Mouse (Mus musculus): ENCODE results near the gene Rap1b. TPM values are rescaled to one million over a fixed set of nuclear protein-coding genes. Genes with fewer than 3 reads are reported as not detected.
A peak's percentile ranks its signal among the peaks of the same experiment; 100 is the strongest.

Gene Rap1b
- polyA plus RNA-seq, 1 experiment: 210 TPM

- TF ChIP-seq FLI1 (IDR thresholded peaks at IDR 0.05; ENCODE audit: low read length) (peak; percentile 91), GATA1 (IDR thresholded peaks at IDR 0.05; ENCODE audit: borderline replicate concordance, low read length) (no peak)
- Histone ChIP-seq H3K36me3 (replicated peaks; ENCODE audit: low read length) (peaks cover 17% of the 10 kb centered on the region), H3K4me3 (replicated peaks) (peak within 1 kb of the TSS; percentile 94), H3K9me3 (no peaks in the 10 kb centered on the region), H3K27me3 (replicated peaks) (no peaks in the 10 kb centered on the region), H3K4me1 (peaks cover 47% of the 10 kb centered on the region)
These were observed 53.4 kb downstream of the Rap1b start, which contains the start of gene Nup107 for GRCm38 (mm10) chr10:117792141-117793091. Gene Nup107, minus strand, starts transcription at chr10:117792705.

GRCm38 (mm10) chr10:117791171-117791470 is 54.7 kb downstream of the Rap1b start:
- TF ChIP-seq GATA1 (IDR thresholded peaks at IDR 0.05; ENCODE audit: borderline replicate concordance, low read length) (no peak), FLI1 (IDR thresholded peaks at IDR 0.05; ENCODE audit: low read length) (no peak)
- Histone ChIP-seq H3K4me3 (replicated peaks) (peak overlapping the region; percentile 94), H3K27me3 (replicated peaks) (no peaks in the 10 kb centered on the region), H3K36me3 (replicated peaks; ENCODE audit: low read length) (peaks cover 26% of the 10 kb centered on the region), H3K4me1 (peaks cover 49% of the 10 kb centered on the region), H3K9me3 (no peaks in the 10 kb centered on the region)

DNA sequence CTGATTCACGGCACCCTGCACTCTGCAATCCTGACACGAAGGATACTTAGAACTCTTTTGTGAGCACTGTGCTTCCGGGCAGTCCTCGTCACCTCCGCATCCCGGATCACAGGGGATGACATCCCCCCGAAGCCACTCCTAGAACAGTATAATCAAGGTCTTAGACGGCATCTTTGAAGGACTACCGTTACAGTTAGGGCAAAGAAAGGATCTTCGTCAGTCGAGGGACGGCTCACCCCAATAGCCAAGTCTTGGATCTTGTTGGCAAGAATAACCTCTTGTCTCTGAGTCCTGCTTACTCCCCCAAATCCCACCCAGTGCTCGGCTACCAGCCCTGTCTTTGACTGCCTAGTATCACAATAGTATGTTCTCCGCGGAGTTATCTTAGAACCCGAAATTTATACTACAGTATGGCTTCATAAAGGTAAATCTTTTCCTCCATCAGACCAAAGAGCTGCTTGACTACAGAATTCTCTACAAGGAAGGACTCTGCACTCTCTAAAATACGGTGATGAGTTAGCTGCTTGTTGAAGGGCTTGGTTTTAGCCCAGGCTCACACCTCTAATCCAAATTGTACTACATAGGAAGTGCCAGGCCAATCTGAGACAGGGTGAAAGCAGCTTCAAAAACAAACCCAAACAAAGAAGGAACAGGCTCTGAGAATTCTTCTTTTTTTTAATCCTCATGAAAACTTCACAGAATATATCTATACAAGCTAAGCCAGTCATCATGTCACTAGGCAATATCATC is 55.2 kb downstream of the Rap1b start:
- no peaks in the 10 kb centered on the region for H3K27me3 ChIP-seq (replicated peaks)
- H3K9me3 ChIP-seq: no peaks in the 10 kb centered on the region
- peaks cover 31% of the 10 kb centered on the region for H3K36me3 ChIP-seq (replicated peaks; ENCODE audit: low read length)
- peaks cover 50% of the 10 kb centered on the region for H3K4me1 ChIP-seq
- H3K4me3 ChIP-seq (replicated peaks): peak overlapping the region; percentile 94
- TF ChIP-seq GATA1 (IDR thresholded peaks at IDR 0.05; ENCODE audit: borderline replicate concordance, low read length) (no peak), FLI1 (IDR thresholded peaks at IDR 0.05; ENCODE audit: low read length) (no peak)

GRCm38 (mm10) chr10:117790011-117790410 is 55.8 kb downstream of the Rap1b start:
- Histone ChIP-seq H3K9me3 (no peaks in the 10 kb centered on the region), H3K4me1 (peaks cover 48% of the 10 kb centered on the region), H3K27me3 (replicated peaks) (no peaks in the 10 kb centered on the region), H3K4me3 (replicated peaks) (no peak overlapping the region), H3K36me3 (replicated peaks; ENCODE audit: low read length) (peaks cover 36% of the 10 kb centered on the region)
- TF ChIP-seq FLI1 (IDR thresholded peaks at IDR 0.05; ENCODE audit: low read length) (no peak), GATA1 (IDR thresholded peaks at IDR 0.05; ENCODE audit: borderline replicate concordance, low read length) (no peak)

- Histone ChIP-seq H3K9me3 (no peaks in the 10 kb centered on the region), H3K4me3 (replicated peaks) (no peak overlapping the region), H3K4me1 (peaks cover 10% of the 10 kb centered on the region; the same call in 1 of the 2 replicates), H3K36me3 (replicated peaks; ENCODE audit: low read length) (peaks cover 79% of the 10 kb centered on the region), H3K27me3 (replicated peaks) (no peaks in the 10 kb centered on the region)
- TF ChIP-seq GATA1 (IDR thresholded peaks at IDR 0.05; ENCODE audit: borderline replicate concordance, low read length): no peak
- TF ChIP-seq FLI1 (IDR thresholded peaks at IDR 0.05; ENCODE audit: low read length): no peak
These were observed 61.2 kb downstream of the Rap1b start for GRCm38 (mm10) chr10:117784646-117785045.

- Histone ChIP-seq H3K36me3 (replicated peaks; ENCODE audit: low read length) (peaks cover 86% of the 10 kb centered on the region), H3K9me3 (no peaks in the 10 kb centered on the region), H3K27me3 (replicated peaks) (no peaks in the 10 kb centered on the region), H3K4me3 (replicated peaks) (no peak overlapping the region), H3K4me1 (peaks cover 10% of the 10 kb centered on the region; the same call in 1 of the 2 replicates)
- TF ChIP-seq FLI1 (IDR thresholded peaks at IDR 0.05; ENCODE audit: low read length) (no peak), GATA1 (IDR thresholded peaks at IDR 0.05; ENCODE audit: borderline replicate concordance, low read length) (no peak)
These were observed 61.9 kb downstream of the Rap1b start for GRCm38 (mm10) chr10:117783786-117784420.

DNA sequence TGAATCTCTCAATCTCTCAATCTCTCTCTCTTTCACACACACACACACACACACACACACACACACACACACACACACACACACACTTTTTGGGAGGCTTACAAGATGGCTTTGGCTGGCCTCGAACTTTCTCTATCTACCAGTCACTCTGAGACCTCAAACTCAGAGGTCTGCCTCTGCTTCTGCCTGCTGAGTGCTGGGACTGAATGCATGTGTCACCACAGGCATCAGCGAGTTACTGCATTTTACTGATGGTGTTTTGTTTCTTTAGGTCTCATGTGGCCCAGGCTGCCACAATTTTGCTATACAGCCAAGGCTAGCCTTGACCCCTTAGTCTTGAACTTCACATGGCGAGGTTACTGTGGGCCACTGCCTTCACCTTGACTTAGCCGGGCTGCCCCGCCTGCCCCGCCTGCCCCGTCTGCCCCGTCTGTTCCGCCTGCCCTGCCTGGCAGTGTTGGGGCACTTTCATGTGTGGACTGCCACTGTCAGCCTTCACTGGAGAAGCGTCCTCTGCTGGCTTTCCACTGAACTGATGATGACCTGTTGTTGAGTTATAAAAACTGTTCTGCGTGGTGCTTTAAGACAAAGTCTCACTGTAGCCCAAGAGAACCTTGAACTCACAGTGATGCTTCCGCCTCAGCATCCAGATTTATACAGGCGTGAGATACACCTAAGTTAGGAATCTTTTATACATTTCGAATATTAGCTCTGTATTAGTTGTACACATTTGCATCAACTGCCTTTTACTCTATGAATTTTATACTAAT is 63.2 kb downstream of the Rap1b start:
- no peak overlapping the region for H3K4me3 ChIP-seq (replicated peaks)
- TF ChIP-seq GATA1 (IDR thresholded peaks at IDR 0.05; ENCODE audit: borderline replicate concordance, low read length): no peak
- H3K36me3 ChIP-seq (replicated peaks; ENCODE audit: low read length): peaks cover 91% of the 10 kb centered on the region
- H3K9me3 ChIP-seq: no peaks in the 10 kb centered on the region
- H3K27me3 ChIP-seq (replicated peaks): no peaks in the 10 kb centered on the region
- peaks cover 10% of the 10 kb centered on the region; the same call in 1 of the 2 replicates for H3K4me1 ChIP-seq

DNA sequence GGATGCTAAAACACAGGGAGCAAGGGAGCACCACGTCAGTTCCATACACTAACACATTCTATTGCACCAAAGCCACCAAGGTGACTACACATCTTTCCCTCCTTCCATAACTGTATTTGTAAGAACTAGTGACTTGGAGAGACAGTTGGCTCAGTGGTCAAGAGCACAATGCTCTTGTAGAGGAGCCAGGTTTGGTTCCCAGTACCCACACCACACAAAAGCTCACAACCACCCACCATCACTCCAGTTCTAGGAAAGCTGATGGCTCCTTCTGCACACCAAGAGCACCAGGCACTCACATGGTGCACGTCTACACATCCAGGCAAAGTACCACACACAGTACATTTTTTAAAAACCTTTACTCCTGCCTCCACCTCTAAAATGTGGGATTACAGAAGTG is 63.8 kb downstream of the Rap1b start:
- Histone ChIP-seq H3K4me3 (replicated peaks) (no peak overlapping the region), H3K36me3 (replicated peaks; ENCODE audit: low read length) (peaks cover 95% of the 10 kb centered on the region), H3K27me3 (replicated peaks) (no peaks in the 10 kb centered on the region), H3K9me3 (no peaks in the 10 kb centered on the region), H3K4me1 (peaks cover 10% of the 10 kb centered on the region; the same call in 1 of the 2 replicates)
- TF ChIP-seq GATA1 (IDR thresholded peaks at IDR 0.05; ENCODE audit: borderline replicate concordance, low read length) (no peak), FLI1 (IDR thresholded peaks at IDR 0.05; ENCODE audit: low read length) (no peak)

Measured in megakaryocyte, embryonic 14.5 days (primary cell).